Mouse (Mus musculus) thymus, adult 18-20 months (tissue): ENCODE data around the gene Slc35b1.

ENCODE experiments used
- DNase-seq, 2 experiments: peaks; one replicate each; pipeline ENCODE4 v3.0.0; 2022; ENCODE audit warnings: mixed read lengths in 2 of 2

The Slc35b1 gene

GRCm38 (mm10) chr11:95366280-95366897 is 18.1 kb upstream of the Slc35b1 start:
- DNase-seq, result no peak

GRCm38 (mm10) chr11:95367011-95367735 is 17.3 kb upstream of the Slc35b1 start:
- peak; percentile 65 to 77 for DNase-seq

GRCm38 (mm10) chr11:95368231-95368823 is 16.2 kb upstream of the Slc35b1 start:
- no peak for DNase-seq

GRCm38 (mm10) chr11:95368871-95369270 is 15.6 kb upstream of the Slc35b1 start:
- DNase-seq, result no peak

GRCm38 (mm10) chr11:95369964-95370890 is 14.3 kb upstream of the Slc35b1 start:
- no peak for DNase-seq

- DNase-seq, result no peak
These were observed 13.3 kb upstream of the Slc35b1 start for GRCm38 (mm10) chr11:95371182-95371581.

GRCm38 (mm10) chr11:95378926-95379325 is 5.6 kb upstream of the Slc35b1 start:
- no peak for DNase-seq

GRCm38 (mm10) chr11:95379552-95379951 is 4.9 kb upstream of the Slc35b1 start:
- no peak for DNase-seq

GRCm38 (mm10) chr11:95380711-95381110 is 3.8 kb upstream of the Slc35b1 start:
- no peak for DNase-seq

GRCm38 (mm10) chr11:95381146-95381545 is 3.3 kb upstream of the Slc35b1 start:
- no peak for DNase-seq

GRCm38 (mm10) chr11:95383331-95383986 is 1.0 kb upstream of the Slc35b1 start:
- no peak for DNase-seq

- DNase-seq, result no peak
These were observed 531 bp upstream of the Slc35b1 start for GRCm38 (mm10) chr11:95384004-95384318.

- no peak for DNase-seq
These were observed 455 bp downstream of the Slc35b1 start for GRCm38 (mm10) chr11:95384973-95385320.

GRCm38 (mm10) chr11:95387354-95387753 is 2.9 kb downstream of the Slc35b1 start:
- DNase-seq, result no peak

GRCm38 (mm10) chr11:95389006-95389405 is 4.5 kb downstream of the Slc35b1 start:
- DNase-seq, result no peak

GRCm38 (mm10) chr11:95390420-95390819 is 5.9 kb downstream of the Slc35b1 start:
- DNase-seq, result no peak

GRCm38 (mm10) chr11:95391201-95391600 is 6.7 kb downstream of the Slc35b1 start:
- no peak for DNase-seq

GRCm38 (mm10) chr11:95391743-95392142 is 7.3 kb downstream of the Slc35b1 start:
- DNase-seq, result no peak

GRCm38 (mm10) chr11:95392223-95392667 is 7.8 kb downstream of the Slc35b1 start:
- DNase-seq, result peak; percentile 48 to 56

GRCm38 (mm10) chr11:95392708-95393499 is 8.4 kb downstream of the Slc35b1 start:
- DNase-seq, result peak in 1 of 2 experiments; percentile 45

GRCm38 (mm10) chr11:95393500-95393816 is 9.0 kb downstream of the Slc35b1 start:
- DNase-seq, result no peak

GRCm38 (mm10) chr11:95394112-95394511 is 9.6 kb downstream of the Slc35b1 start:
- no peak for DNase-seq
